Mouse (Mus musculus): ENCODE data around the gene Ift20. TPM values are rescaled to one million over a fixed set of nuclear protein-coding genes. Genes with fewer than 3 reads are reported as not detected.
"Not testable (repeated sequence)": the region's sequence is repeated elsewhere in the genome, so short reads cannot be mapped to it uniquely, and the experiment has no call there.

Ift20 gene
- polyA plus RNA-seq, 1 experiment from 2014 or later, result 61.2 TPM

- H3K27ac ChIP-seq (ENCODE audit: low read length); H3K4me3 ChIP-seq (ENCODE audit: low read depth, low read length); H3K4me1 ChIP-seq (ENCODE audit: control insufficient read depth, low read depth, low read length); H3K4me2 ChIP-seq (ENCODE audit: low read depth, low read length); H3K36me3 ChIP-seq (ENCODE audit: control insufficient read depth, insufficient read depth); H3K9me3 ChIP-seq (replicated peaks; ENCODE audit: control insufficient read depth, low read length); ATAC-seq (ENCODE audit: low read depth); H3K27me3 ChIP-seq (ENCODE audit: control insufficient read depth, insufficient read depth, low read depth, low read length); H3K9ac ChIP-seq (ENCODE audit: low read depth, low read length): not testable (repeated sequence)
- 65% methylated on average over 1 of the region's 1 CpGs for WGBS (ENCODE audit: insufficient replicate concordance)
Observed at GRCm38 (mm10) chr11:78587677-78588076, 51.5 kb downstream of the Ift20 start.

Other genes starting within 250 kb of the Ift20 start
- gene BC030499, start 245.5 kb upstream of the Ift20 start, polyA plus RNA-seq (2015; fragmentation: Nextera tagmentation; extraction: Ambion mirVana), result 0.06 and 0.13 TPM in 2 replicates
- 33.0 and 33.7 TPM in 2 replicates for gene Spag5, start 234.8 kb upstream of the Ift20 start, polyA plus RNA-seq (2015; fragmentation: Nextera tagmentation; extraction: Ambion mirVana)
- gene Aldoc, start 213.4 kb upstream of the Ift20 start, polyA plus RNA-seq (2015; fragmentation: Nextera tagmentation; extraction: Ambion mirVana), result 15.0 and 19.6 TPM in 2 replicates
- 31.2 and 36.0 TPM in 2 replicates for gene Pigs, start 207.9 kb upstream of the Ift20 start, polyA plus RNA-seq (2015; fragmentation: Nextera tagmentation; extraction: Ambion mirVana)
- 22.7 and 24.1 TPM in 2 replicates for gene Unc119, start 192.9 kb upstream of the Ift20 start, polyA plus RNA-seq (2015; fragmentation: Nextera tagmentation; extraction: Ambion mirVana)
- gene Foxn1, start 149.8 kb upstream of the Ift20 start, polyA plus RNA-seq (2015; fragmentation: Nextera tagmentation; extraction: Ambion mirVana), result not detected in 2 replicates
- gene Slc13a2, start 114.1 kb upstream of the Ift20 start, polyA plus RNA-seq (2015; fragmentation: Nextera tagmentation; extraction: Ambion mirVana), result 0.04 and 0.07 TPM in 2 replicates
- gene Slc46a1, start 70.7 kb upstream of the Ift20 start, polyA plus RNA-seq (2015; fragmentation: Nextera tagmentation; extraction: Ambion mirVana), result 7.3 and 8.7 TPM in 2 replicates
- gene Sarm1, start 38.6 kb upstream of the Ift20 start, polyA plus RNA-seq (2015; fragmentation: Nextera tagmentation; extraction: Ambion mirVana), result 0.12 and 0.14 TPM in 2 replicates
- gene Vtn, start 37.3 kb upstream of the Ift20 start, polyA plus RNA-seq (2015; fragmentation: Nextera tagmentation; extraction: Ambion mirVana), result 977 and 1,120 TPM in 2 replicates
- 0.25 and 0.26 TPM in 2 replicates for gene Sebox, start 32.9 kb upstream of the Ift20 start, polyA plus RNA-seq (2015; fragmentation: Nextera tagmentation; extraction: Ambion mirVana)
- 17.0 and 17.2 TPM in 2 replicates for gene Tmem199, start 24.2 kb upstream of the Ift20 start, polyA plus RNA-seq (2015; fragmentation: Nextera tagmentation; extraction: Ambion mirVana)
- 62.5 and 63.6 TPM in 2 replicates for gene Poldip2, start 24.2 kb upstream of the Ift20 start, polyA plus RNA-seq (2015; fragmentation: Nextera tagmentation; extraction: Ambion mirVana)
- gene Tnfaip1, start within 50 bp of the Ift20 start, polyA plus RNA-seq (2015; fragmentation: Nextera tagmentation; extraction: Ambion mirVana), result 15.1 and 16.9 TPM in 2 replicates
- gene Tmem97, start 14.4 kb downstream of the Ift20 start, polyA plus RNA-seq (2015; fragmentation: Nextera tagmentation; extraction: Ambion mirVana), result 101 and 110 TPM in 2 replicates
- gene Nlk, start 161.0 kb downstream of the Ift20 start, polyA plus RNA-seq (2015; fragmentation: Nextera tagmentation; extraction: Ambion mirVana), result 3.2 TPM in 2 replicates
- 13.1 and 15.1 TPM in 2 replicates for gene Ccnq, start 215.4 kb downstream of the Ift20 start, polyA plus RNA-seq (2015; fragmentation: Nextera tagmentation; extraction: Ambion mirVana)